Mouse (Mus musculus) cerebellum, postnatal 25 days (tissue): ENCODE measurements around the gene Nbea.

ENCODE experiments used
- DNase-seq, 2 experiments: peaks; one replicate each; pipeline ENCODE4 v3.0.0; 2021; ENCODE audit warnings: mixed read lengths in 2 of 2

The Nbea gene

DNA sequence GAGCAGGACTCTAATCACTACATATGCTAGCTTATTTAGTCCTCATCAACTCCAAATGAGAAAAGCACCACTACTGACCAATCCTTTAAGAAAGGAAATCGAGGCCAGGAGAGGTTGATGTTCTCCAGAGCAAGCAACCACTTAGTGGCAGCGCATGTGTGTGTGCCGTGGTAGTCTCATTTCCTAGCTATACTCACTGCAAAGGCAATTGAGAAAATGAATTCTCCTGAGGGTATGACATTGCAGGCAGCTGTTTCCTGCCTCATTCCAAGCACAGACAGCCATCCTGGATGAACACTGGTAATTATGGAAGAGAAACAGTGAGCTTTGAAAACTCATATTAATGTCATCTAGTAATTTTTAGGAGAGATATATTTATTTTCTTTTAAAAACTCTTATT, 358.6 kb downstream of the Nbea start:
- DNase-seq: no peak

DNA sequence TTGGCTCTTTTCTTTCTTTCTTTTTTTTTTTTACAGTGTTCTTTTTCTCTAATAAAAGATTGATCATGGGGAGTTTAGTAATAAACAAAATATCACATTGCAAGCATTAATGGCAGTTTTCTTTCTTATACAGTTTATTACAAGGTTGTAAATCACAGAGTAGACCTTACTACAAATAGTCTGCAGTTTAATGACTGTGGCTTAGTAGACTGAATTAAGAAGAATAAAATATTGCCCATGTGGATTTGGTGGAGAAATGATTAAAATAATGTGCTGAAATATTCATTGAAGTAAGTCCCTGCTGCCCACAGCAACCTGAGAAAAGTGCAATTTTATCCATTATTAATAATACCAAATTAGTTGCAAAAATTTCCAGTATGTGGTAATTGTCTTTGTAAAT, 363.9 kb downstream of the Nbea start:
- no peak for DNase-seq

DNA sequence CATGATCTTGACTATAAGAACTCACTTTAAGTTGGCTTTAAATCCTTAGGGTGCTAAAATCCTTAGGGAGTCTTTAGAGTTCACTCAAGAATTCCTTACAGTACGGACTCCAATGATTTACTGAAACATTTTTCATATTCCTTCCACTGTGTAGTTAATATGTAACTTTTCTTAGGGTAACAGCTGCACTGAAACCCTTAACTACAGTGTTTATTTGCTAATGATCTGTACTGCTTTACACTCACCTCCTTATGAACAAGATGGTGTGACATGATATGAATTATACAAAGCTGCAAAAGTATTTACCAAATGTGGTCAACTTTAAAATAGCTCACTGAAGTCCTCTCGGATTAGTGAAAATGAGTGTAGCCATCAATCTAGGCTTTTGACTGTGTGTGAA, 365.4 kb downstream of the Nbea start:
- DNase-seq: no peak

- DNase-seq: peak; percentile 23 to 36
Measured at GRCm38 (mm10) chr3:55816638-55817375, 366.7 kb downstream of the Nbea start.

GRCm38 (mm10) chr3:55816096-55816495, 367.4 kb downstream of the Nbea start:
- DNase-seq: no peak

DNA sequence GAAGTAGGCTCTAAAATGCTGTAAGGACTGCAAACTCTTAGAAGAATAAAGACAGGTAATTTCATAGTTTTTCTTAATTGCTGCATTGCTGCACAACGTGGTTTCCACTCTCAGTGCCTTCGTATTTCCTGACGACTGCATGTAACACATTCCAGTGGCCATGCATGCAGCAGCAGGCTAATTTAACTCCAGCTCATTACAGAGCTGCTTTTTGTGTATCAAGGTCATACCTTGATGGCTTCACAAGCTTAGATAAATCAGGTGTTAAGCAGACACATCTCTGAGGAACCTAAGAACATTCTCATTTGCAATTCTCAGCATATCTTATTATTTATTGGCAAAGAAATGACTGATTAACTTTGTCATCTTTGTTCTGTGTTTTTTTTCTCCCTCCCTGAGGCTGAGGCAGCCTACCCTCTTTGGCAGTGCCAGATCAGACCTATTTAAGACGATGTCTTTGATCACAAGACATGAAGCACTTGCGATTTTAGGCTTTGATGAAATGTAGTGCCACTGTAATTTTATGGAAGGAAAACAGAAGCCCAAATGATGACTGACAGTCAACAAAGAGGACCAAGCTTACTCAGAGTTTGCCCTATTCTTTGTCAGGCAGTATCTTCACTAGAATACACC, 368.4 kb downstream of the Nbea start:
- DNase-seq: no peak

GRCm38 (mm10) chr3:55794768-55795167, 388.7 kb downstream of the Nbea start:
- no peak for DNase-seq

GRCm38 (mm10) chr3:55793842-55794575, 389.5 kb downstream of the Nbea start:
- DNase-seq: peak; percentile 59 to 78

GRCm38 (mm10) chr3:55792251-55792650, 391.2 kb downstream of the Nbea start:
- DNase-seq: peak; percentile 59 to 74

DNA sequence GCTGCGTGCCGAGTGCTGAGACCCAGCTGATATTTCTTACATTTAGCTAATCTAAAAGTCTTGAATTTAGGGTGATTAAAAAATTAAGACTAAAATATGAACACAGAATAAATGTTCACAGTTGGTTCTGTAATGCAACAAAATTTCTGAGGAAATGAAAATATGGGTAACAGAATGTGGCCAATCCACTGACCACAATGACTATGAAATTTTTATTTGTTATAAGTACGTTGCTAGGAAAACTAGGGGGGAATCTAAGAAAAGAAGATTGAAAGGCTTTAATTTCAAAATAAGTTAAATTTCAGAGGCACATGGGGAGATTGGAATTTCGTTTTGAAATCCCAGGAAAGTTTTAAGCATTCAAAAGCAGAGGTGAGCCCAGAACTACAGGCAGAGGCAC, 392.9 kb downstream of the Nbea start:
- DNase-seq: no peak

- peak in 1 of 2 experiments; percentile 29 for DNase-seq
Measured at GRCm38 (mm10) chr3:55789856-55790255, 393.6 kb downstream of the Nbea start.

DNA sequence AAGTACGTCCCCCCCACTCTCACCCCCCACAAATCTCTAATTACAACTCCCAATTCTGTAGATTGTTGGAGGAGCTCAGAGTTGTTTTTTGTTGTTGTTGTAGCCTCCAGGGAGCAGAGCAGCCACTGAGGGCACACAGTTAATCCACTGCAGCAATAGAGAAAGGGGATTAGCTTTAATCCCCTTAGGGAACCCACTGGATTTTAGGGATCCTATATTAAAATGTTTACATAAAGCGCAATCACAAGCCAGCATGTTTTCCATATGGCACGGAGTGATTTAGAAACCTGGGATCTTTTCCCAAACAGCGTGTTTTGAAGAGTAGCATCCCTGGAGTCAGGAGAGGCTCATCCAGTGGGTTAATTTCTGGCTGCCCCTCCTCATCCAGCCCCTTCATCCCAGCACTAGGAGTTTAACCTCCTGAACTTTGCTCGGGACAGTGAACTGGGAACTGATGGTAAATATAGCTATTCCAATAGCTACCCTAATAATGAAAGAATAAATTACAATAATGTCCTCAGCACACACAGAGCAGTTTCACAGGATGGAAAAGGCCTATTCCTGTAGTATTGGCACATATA, 394.8 kb downstream of the Nbea start:
- DNase-seq: peak in 1 of 2 experiments; percentile 26

GRCm38 (mm10) chr3:55788214-55788586, 395.3 kb downstream of the Nbea start:
- peak in 1 of 2 experiments; percentile 55 for DNase-seq

- peak; percentile 81 to 82 for DNase-seq
Measured at GRCm38 (mm10) chr3:55787487-55788213, 395.9 kb downstream of the Nbea start.

DNA sequence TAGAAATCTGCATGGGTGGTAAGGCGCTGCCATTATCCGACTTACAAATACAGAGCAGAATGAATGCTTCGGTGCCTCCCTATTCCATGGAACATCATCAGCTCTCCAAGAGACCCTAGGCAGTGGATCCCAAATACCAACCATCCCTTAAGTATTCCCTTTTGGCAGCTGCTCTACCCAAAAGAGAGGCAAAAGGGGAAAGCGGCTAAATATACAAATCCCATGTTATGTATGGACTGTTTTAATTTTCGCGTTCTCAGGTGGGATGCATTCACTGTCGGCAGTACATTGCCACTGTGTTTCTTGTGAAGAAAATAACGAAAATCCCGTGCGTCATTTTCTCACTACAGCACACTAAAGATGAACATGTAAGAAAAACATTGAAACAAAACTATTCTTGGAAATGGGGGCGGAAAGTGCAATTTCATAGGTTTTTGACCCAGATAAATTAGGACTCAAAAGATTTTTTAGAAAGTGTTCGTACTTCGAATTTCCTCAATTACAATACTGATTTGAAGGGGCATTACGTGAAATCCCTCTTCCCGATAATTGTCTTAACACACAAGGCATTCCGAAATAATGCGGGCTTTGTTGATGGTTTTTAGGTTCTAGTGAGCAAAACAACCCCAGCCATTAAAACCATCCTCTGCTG, 396.5 kb downstream of the Nbea start:
- peak; percentile 43 to 63 for DNase-seq

GRCm38 (mm10) chr3:55785981-55786725, 397.3 kb downstream of the Nbea start:
- peak; percentile 58 to 66 for DNase-seq

DNA sequence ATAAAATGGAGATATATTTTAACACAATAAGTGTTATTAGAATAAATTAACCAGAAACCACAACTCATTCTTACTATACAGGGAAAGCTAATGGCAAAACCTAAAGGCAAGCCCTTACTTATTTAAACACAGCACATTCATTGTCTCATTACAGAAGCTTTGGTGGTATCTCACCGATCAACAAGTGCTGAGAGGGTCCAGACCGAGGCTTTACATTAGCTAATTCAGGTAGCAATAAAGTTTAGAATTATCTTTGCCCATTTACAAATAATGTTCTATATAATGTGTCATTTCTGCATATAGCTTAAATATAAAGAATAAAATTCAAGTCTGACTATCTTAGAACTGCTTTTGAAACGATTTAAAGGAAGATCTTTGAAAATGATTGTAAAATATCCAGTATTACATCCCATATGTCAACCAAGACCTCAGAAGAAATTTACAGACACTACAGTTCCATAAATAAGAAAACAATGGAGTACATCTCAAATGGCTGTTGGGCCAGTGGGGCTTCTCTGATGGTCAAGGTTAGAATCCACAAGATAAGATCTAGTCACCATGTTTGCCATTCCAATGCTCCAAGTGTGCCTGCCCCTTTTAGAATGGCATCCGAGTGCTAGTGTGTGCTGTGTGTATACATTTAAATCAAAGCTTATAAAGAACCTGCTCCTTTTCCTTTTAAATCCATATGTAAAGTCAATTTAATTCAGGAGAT, 398.1 kb downstream of the Nbea start:
- DNase-seq: peak; percentile 36

DNA sequence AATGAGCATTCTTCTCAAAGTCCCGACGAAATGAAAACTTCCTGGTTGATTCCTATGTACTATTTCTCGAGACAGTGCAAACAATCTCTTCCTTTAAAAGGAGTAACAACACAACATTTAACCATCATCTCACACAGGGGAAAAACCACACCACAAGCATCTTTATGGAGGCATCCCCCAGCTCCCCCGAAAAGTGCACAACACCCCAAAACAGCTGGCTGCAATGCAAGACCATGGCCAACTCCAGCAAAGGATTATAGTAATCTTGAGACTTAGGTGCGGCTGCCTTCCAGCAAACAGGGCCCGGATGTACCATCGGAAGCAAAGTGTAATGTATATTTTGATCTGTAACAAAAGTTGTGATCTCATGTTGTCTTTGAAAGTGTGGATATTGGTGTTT, 399.4 kb downstream of the Nbea start:
- peak; percentile 34 to 44 for DNase-seq

GRCm38 (mm10) chr3:55783171-55784081, 400.1 kb downstream of the Nbea start:
- peak; percentile 79 to 83 for DNase-seq

DNA sequence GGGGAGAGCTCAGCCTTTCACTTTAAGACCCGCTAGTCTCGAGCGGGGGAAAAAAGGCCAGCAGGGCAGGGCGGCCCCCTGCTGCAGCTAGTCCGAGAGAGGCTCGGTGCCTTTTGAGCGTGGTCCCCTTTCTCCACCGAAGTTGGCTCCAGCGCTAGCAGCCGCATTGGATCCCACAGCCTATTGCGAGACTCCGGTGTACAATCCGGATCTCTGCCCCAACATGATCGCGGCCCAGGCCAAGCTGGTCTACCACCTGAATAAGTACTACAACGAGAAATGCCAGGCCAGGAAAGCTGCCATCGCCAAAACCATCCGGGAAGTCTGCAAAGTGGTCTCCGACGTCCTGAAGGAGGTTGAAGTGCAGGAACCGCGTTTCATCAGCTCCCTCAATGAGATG, 400.7 kb downstream of the Nbea start:
- DNase-seq: peak in 1 of 2 experiments; percentile 73
